Mouse (Mus musculus) brain, embryonic 14.5 days (tissue): ENCODE measurements around the gene Ramp2.

ENCODE experiments used
- CTCF ChIP-seq: fragments of 200-500 bp; IDR thresholded peaks from 2 replicates; pipeline ENCODE4 v1.5.1; 2012; ENCODE audit warnings: inconsistent platforms, mild to moderate bottlenecking, moderate library complexity, borderline replicate concordance; ENCODE audit not compliant: insufficient read depth, insufficient read length; ENCODE audit errors: extremely low read depth
- POLR2A ChIP-seq: fragments of 200-500 bp; IDR thresholded peaks from 2 replicates; pipeline ENCODE4 v1.6.1; 2012; ENCODE audit warnings: mild to moderate bottlenecking, inconsistent platforms, borderline replicate concordance; ENCODE audit not compliant: poor library complexity, insufficient read depth, insufficient read length, severe bottlenecking; ENCODE audit errors: extremely low read depth

GRCm38 (mm10) chr11:101226065-101226701 is 19.6 kb upstream of the Ramp2 start, which contains the start of gene Ezh1:
- TF ChIP-seq CTCF, result no peak
- peak; percentile 55 for TF ChIP-seq POLR2A
